Mouse (Mus musculus) kidney, adult 11 months (tissue): ENCODE measurements at regions not wholly inside any gene's neighbourhood (a gene's known extent, or its start where the extent isn't known, plus 50 kb on each side); places are given as distances from the start of the nearest gene placed in this dataset.

ENCODE experiments used
- DNase-seq: peaks from one replicate; pipeline ENCODE4 v3.0.0; 2022

- DNase-seq, result no peak
These were observed 140.1 kb downstream of the Ppp4r2 start for GRCm38 (mm10) chr6:100973366-100974090.

GRCm38 (mm10) chr6:100974716-100975115 lies 141.3 kb downstream of the Ppp4r2 start:
- no peak for DNase-seq

GRCm38 (mm10) chr6:100975835-100976234 lies 142.4 kb downstream of the Ppp4r2 start:
- DNase-seq, result no peak

- DNase-seq, result peak; percentile 6
These were observed 143.8 kb downstream of the Ppp4r2 start for GRCm38 (mm10) chr6:100977201-100977691.

- DNase-seq, result no peak
These were observed 144.7 kb downstream of the Ppp4r2 start for GRCm38 (mm10) chr6:100978113-100978512.

GRCm38 (mm10) chr6:100978727-100979460 lies 145.5 kb downstream of the Ppp4r2 start:
- DNase-seq, result no peak

GRCm38 (mm10) chr6:100980156-100980555 lies 146.7 kb downstream of the Ppp4r2 start:
- DNase-seq, result no peak

GRCm38 (mm10) chr6:100984861-100985260 lies 151.4 kb downstream of the Ppp4r2 start:
- no peak for DNase-seq

- no peak for DNase-seq
These were observed 152.0 kb downstream of the Ppp4r2 start for GRCm38 (mm10) chr6:100985334-100985937.

- DNase-seq, result no peak
These were observed 155.1 kb downstream of the Ppp4r2 start for GRCm38 (mm10) chr6:100988521-100988920.

- no peak for DNase-seq
These were observed 160.0 kb downstream of the Ppp4r2 start for GRCm38 (mm10) chr6:100993421-100993820.

- DNase-seq, result no peak
These were observed 162.6 kb downstream of the Ppp4r2 start for GRCm38 (mm10) chr6:100995874-100996560.

- DNase-seq, result no peak
These were observed 164.9 kb downstream of the Ppp4r2 start for GRCm38 (mm10) chr6:100998285-100998684.

- peak; percentile 69 for DNase-seq
These were observed 170.5 kb downstream of the Ppp4r2 start for GRCm38 (mm10) chr6:101003901-101004300.

GRCm38 (mm10) chr6:101021650-101022049 lies 188.2 kb downstream of the Ppp4r2 start:
- no peak for DNase-seq

GRCm38 (mm10) chr6:101025816-101026215 lies 192.4 kb downstream of the Ppp4r2 start:
- no peak for DNase-seq

GRCm38 (mm10) chr6:101027462-101027861 lies 194.0 kb downstream of the Ppp4r2 start:
- DNase-seq, result no peak

GRCm38 (mm10) chr6:101029436-101029835 lies 196.0 kb downstream of the Ppp4r2 start:
- DNase-seq, result no peak

- no peak for DNase-seq
These were observed 197.2 kb downstream of the Ppp4r2 start for GRCm38 (mm10) chr6:101030451-101031125.

- no peak for DNase-seq
These were observed 213.3 kb downstream of the Ppp4r2 start for GRCm38 (mm10) chr6:101046755-101047154.

GRCm38 (mm10) chr6:101047195-101047594 lies 213.8 kb downstream of the Ppp4r2 start:
- DNase-seq, result no peak

GRCm38 (mm10) chr6:101048431-101048830 lies 215.0 kb downstream of the Ppp4r2 start:
- no peak for DNase-seq
